Mouse (Mus musculus): ENCODE data around the gene Nxpe3. TPM values are rescaled to one million over a fixed set of nuclear protein-coding genes. Genes with fewer than 3 reads are reported as not detected.
"Not testable (repeated sequence)": the region's sequence is repeated elsewhere in the genome, so short reads cannot be mapped to it uniquely, and the experiment has no call there.

Nxpe3 gene
- polyA plus RNA-seq, 1 experiment, result 0.90 TPM

DNA sequence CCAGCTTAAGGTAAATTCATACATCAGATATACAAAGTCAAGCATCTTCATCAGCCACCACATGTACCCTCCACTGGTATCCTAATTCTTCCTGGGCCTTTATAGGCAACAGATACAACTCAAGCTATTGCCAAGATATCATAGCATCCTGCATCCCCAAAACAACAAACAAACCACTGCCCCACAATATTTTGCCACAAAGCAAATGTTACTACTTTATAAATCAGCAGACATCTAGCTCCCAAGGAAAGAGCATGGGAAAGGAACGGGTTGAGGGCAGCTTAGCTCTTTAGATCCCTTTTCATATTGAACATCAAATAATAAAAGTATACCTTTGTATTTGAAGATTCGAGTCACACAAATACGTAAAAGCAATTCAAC, 57.0 kb downstream of the Nxpe3 start:
- Histone ChIP-seq H3K4me2 (ENCODE audit: low read depth) (peak overlapping the region; percentile 87), H3K79me2 (ENCODE audit: control insufficient read depth, insufficient read depth) (peaks cover 22% of the 10 kb centered on the region), H3K27me3 (ENCODE audit: control insufficient read depth, insufficient read depth, insufficient read length) (no peaks in the 10 kb centered on the region), H3ac (ENCODE audit: control insufficient read depth, insufficient read length) (no peak overlapping the region), H3K4me3 (peak overlapping the region; percentile 41), H3K36me3 (ENCODE audit: control insufficient read depth, insufficient read depth) (peaks cover 11% of the 10 kb centered on the region)
- TF ChIP-seq MAX (IDR thresholded peaks at IDR 0.05; ENCODE audit: low read depth) (no peak), TCF3 (IDR thresholded peaks at IDR 0.05; ENCODE audit: insufficient read length, low read depth) (no peak), TCF12 (IDR thresholded peaks at IDR 0.05; ENCODE audit: insufficient read depth, poor library complexity, severe bottlenecking) (no peak), MYOD1 (IDR thresholded peaks at IDR 0.05; ENCODE audit: control insufficient read depth in 1 of 3, insufficient read length in 2 of 3, low read depth in 2 of 3) (no peak), SRF (IDR thresholded peaks at IDR 0.05; ENCODE audit: control insufficient read depth, insufficient read length, low read depth) (no peak), POLR2AphosphoS2 (IDR thresholded peaks at IDR 0.05; ENCODE audit: insufficient read length, low read depth) (no peak), E2F4 (IDR thresholded peaks at IDR 0.05; ENCODE audit: insufficient read depth) (no peak)

DNA sequence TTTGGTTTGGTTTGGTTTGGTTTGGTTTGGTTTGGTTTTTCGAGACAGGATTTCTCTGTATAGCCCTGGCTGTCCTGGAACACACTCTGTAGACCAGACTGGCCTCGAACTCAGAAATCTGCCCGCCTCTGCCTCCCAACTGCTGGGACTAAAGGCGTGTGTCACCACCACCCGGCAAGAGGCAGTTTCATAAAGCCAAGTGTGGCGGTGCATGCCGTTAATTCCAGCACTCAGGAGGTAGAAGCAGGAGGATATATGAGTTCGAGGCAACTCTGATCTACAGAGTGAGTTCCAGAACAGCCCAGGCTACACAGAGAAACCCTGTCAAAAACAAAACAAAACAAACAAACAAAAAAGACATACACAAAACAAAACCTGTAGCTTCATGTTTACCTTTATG, 57.4 kb downstream of the Nxpe3 start:
- peak overlapping the region; percentile 41 for H3K4me3 ChIP-seq

DNA sequence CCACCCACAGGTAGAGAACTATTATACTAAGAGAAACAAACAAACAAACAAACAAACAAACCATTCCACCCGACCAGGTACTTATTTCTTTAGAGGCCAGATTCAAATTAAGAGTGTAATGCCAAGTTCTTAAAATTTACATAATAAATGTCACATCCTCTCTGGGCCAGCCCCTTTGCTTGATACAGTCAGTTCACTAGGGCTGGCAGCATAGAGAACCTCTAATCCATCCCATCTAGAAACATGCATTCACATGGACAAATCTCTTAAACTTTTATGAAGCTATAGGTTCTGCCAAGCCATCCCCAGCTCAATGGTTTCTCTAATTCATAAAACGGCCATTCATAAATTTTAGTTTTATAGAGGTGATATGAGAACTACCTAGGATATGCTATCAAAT, 57.9 kb downstream of the Nxpe3 start:
- Histone ChIP-seq H3ac (ENCODE audit: control insufficient read depth, insufficient read length) (no peak overlapping the region), H3K27me3 (ENCODE audit: control insufficient read depth, insufficient read depth, insufficient read length) (no peaks in the 10 kb centered on the region), H3K79me2 (ENCODE audit: control insufficient read depth, insufficient read depth) (peaks cover 22% of the 10 kb centered on the region), H3K36me3 (ENCODE audit: control insufficient read depth, insufficient read depth) (peaks cover 15% of the 10 kb centered on the region), H3K4me3 (peak overlapping the region; percentile 41), H3K4me2 (ENCODE audit: low read depth) (peak overlapping the region; percentile 87)
- TF ChIP-seq MAX (IDR thresholded peaks at IDR 0.05; ENCODE audit: low read depth) (no peak), E2F4 (IDR thresholded peaks at IDR 0.05; ENCODE audit: insufficient read depth) (no peak), MYOG (IDR thresholded peaks at IDR 0.05; ENCODE audit: control insufficient read depth in 1 of 3, insufficient read depth in 1 of 3, insufficient read length in 2 of 3, low read depth in 2 of 3) (no peak), TCF3 (IDR thresholded peaks at IDR 0.05; ENCODE audit: insufficient read length, low read depth) (no peak), REST (IDR thresholded peaks at IDR 0.05; ENCODE audit: insufficient read depth, insufficient read length) (no peak), SRF (IDR thresholded peaks at IDR 0.05; ENCODE audit: control insufficient read depth, insufficient read length, low read depth) (no peak), MYOD1 (IDR thresholded peaks at IDR 0.05; ENCODE audit: control insufficient read depth in 1 of 3, insufficient read length in 2 of 3, low read depth in 2 of 3) (no peak), USF1 (IDR thresholded peaks at IDR 0.05; ENCODE audit: low read depth) (no peak)

More for the DNA sequence above, 57.4 kb downstream of the Nxpe3 start:
- Histone ChIP-seq H3K36me3 (ENCODE audit: control insufficient read depth, insufficient read depth) (peaks cover 13% of the 10 kb centered on the region), H3K79me2 (ENCODE audit: control insufficient read depth, insufficient read depth) (peaks cover 22% of the 10 kb centered on the region), H3K4me2 (ENCODE audit: low read depth) (peak overlapping the region; percentile 87)
- H3ac ChIP-seq (ENCODE audit: control insufficient read depth, insufficient read length); H3K27me3 ChIP-seq (ENCODE audit: control insufficient read depth, insufficient read depth, insufficient read length): not testable (repeated sequence)

DNA sequence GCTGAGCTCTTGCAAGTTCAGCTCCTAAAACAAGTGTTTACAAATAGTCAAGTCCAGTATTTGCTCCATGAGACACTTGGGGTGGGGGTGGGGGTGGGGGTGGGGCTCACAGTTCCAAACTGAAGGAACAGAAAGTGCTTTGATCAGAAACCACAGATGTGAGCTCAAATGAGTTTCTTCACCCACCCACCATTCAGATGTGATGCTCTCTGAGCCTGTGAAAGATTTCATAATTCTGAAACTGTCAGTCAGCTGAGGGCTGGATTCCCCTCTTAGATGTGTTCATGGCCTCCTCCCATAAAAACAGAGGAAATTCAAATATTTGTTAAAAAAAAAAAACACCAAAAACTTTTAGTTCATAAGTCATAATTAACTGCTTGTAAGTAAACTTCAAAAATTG, 59.3 kb downstream of the Nxpe3 start:
- H3K4me2 ChIP-seq (ENCODE audit: low read depth), result no peak overlapping the region
- peaks cover 22% of the 10 kb centered on the region for H3K79me2 ChIP-seq (ENCODE audit: control insufficient read depth, insufficient read depth)
- no peaks in the 10 kb centered on the region for H3K27me3 ChIP-seq (ENCODE audit: control insufficient read depth, insufficient read depth, insufficient read length)
- peaks cover 25% of the 10 kb centered on the region for H3K36me3 ChIP-seq (ENCODE audit: control insufficient read depth, insufficient read depth)
- TF ChIP-seq E2F4 (IDR thresholded peaks at IDR 0.05; ENCODE audit: insufficient read depth), result no peak
- H3K4me3 ChIP-seq, result no peak overlapping the region
- no peak overlapping the region for H3ac ChIP-seq (ENCODE audit: control insufficient read depth, insufficient read length)

GRCm38 (mm10) chr16:55832617-55833016, 62.5 kb downstream of the Nxpe3 start:
- H3K36me3 ChIP-seq (ENCODE audit: control insufficient read depth, insufficient read depth), result peaks cover 27% of the 10 kb centered on the region
- no peak overlapping the region for H3K4me2 ChIP-seq (ENCODE audit: low read depth)
- no peak overlapping the region for H3K4me3 ChIP-seq
- no peak for TF ChIP-seq MYOD1 (IDR thresholded peaks at IDR 0.05; ENCODE audit: control insufficient read depth in 1 of 3, insufficient read length in 2 of 3, low read depth in 2 of 3)
- no peak overlapping the region for H3ac ChIP-seq (ENCODE audit: control insufficient read depth, insufficient read length)
- H3K79me2 ChIP-seq (ENCODE audit: control insufficient read depth, insufficient read depth), result peaks cover 24% of the 10 kb centered on the region
- H3K27me3 ChIP-seq (ENCODE audit: control insufficient read depth, insufficient read depth, insufficient read length), result no peaks in the 10 kb centered on the region

DNA sequence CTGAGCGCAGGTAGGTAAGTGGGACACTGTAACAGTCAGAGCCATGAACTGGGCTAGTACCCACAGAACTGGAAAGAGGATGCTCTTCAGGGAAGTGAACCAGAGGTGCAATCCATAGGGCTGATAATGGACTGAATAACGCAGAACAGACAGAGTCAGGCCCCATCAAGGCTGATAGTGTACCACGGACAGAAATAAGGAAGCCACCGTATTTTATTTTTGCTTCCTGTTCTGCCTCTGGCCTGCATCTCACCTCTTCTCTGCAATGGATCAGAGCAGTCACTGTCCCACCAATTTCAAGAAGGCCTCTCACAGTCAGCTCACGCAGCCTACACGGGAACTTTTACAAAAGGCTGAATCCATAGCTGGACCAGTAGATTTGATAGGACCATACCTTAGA, 63.0 kb downstream of the Nxpe3 start:
- no peaks in the 10 kb centered on the region for H3K27me3 ChIP-seq (ENCODE audit: control insufficient read depth, insufficient read depth, insufficient read length)
- no peak for TF ChIP-seq MYOD1 (IDR thresholded peaks at IDR 0.05; ENCODE audit: control insufficient read depth in 1 of 3, insufficient read length in 2 of 3, low read depth in 2 of 3)
- TF ChIP-seq MAX (IDR thresholded peaks at IDR 0.05; ENCODE audit: low read depth), result no peak
- no peak for TF ChIP-seq SRF (IDR thresholded peaks at IDR 0.05; ENCODE audit: control insufficient read depth, insufficient read length, low read depth)
- TF ChIP-seq POLR2A (IDR thresholded peaks at IDR 0.05; ENCODE audit: insufficient read length, low read depth), result no peak
- TF ChIP-seq E2F4 (IDR thresholded peaks at IDR 0.05; ENCODE audit: insufficient read depth), result no peak
- no peak for TF ChIP-seq CEBPB (IDR thresholded peaks at IDR 0.05; ENCODE audit: insufficient read depth, poor library complexity, severe bottlenecking)
- no peak for TF ChIP-seq TCF12 (IDR thresholded peaks at IDR 0.05; ENCODE audit: insufficient read depth, poor library complexity, severe bottlenecking)
- TF ChIP-seq POLR2AphosphoS2 (IDR thresholded peaks at IDR 0.05; ENCODE audit: insufficient read length, low read depth), result no peak
- no peak for TF ChIP-seq REST (IDR thresholded peaks at IDR 0.05; ENCODE audit: insufficient read depth, insufficient read length)
- TF ChIP-seq MYOG (IDR thresholded peaks at IDR 0.05; ENCODE audit: control insufficient read depth in 1 of 3, insufficient read depth in 1 of 3, insufficient read length in 2 of 3, low read depth in 2 of 3), result no peak
- no peak for TF ChIP-seq USF1 (IDR thresholded peaks at IDR 0.05; ENCODE audit: low read depth)
- H3K4me3 ChIP-seq, result no peak overlapping the region
- H3K36me3 ChIP-seq (ENCODE audit: control insufficient read depth, insufficient read depth), result peaks cover 27% of the 10 kb centered on the region
- peaks cover 18% of the 10 kb centered on the region for H3K79me2 ChIP-seq (ENCODE audit: control insufficient read depth, insufficient read depth)
- no peak overlapping the region for H3ac ChIP-seq (ENCODE audit: control insufficient read depth, insufficient read length)
- H3K4me2 ChIP-seq (ENCODE audit: low read depth), result no peak overlapping the region
